Mouse (Mus musculus) cerebellum, adult 11-12 months (tissue): ENCODE data around the gene Csrnp2.
"Not testable (repeated sequence)": the region's sequence is repeated elsewhere in the genome, so short reads cannot be mapped to it uniquely, and the experiment has no call there.

Experiments used
- DNase-seq: peaks from one replicate; pipeline ENCODE4 v3.0.0; 2022

Gene Csrnp2

GRCm38 (mm10) chr15:100495102-100495501 lies at the start of gene Csrnp2:
TSS of gene Csrnp2 (minus strand) at chr15:100495488.
- DNase-seq, result peak; percentile 92

GRCm38 (mm10) chr15:100543651-100544030 lies 48.4 kb upstream of the Csrnp2 start:
- DNase-seq, result not testable (repeated sequence)

GRCm38 (mm10) chr15:100542876-100543650 lies 47.8 kb upstream of the Csrnp2 start:
- not testable (repeated sequence) for DNase-seq

GRCm38 (mm10) chr15:100541426-100541825 lies 46.1 kb upstream of the Csrnp2 start:
- DNase-seq, result no peak

GRCm38 (mm10) chr15:100541001-100541400 lies 45.7 kb upstream of the Csrnp2 start:
- DNase-seq, result not testable (repeated sequence)

- no peak for DNase-seq
Observed at GRCm38 (mm10) chr15:100539411-100539810, 44.1 kb upstream of the Csrnp2 start.

GRCm38 (mm10) chr15:100537913-100538312 lies 42.6 kb upstream of the Csrnp2 start:
- no peak for DNase-seq

- no peak for DNase-seq
Observed at GRCm38 (mm10) chr15:100527900-100528299, 32.6 kb upstream of the Csrnp2 start.

GRCm38 (mm10) chr15:100525405-100525804 lies 30.1 kb upstream of the Csrnp2 start:
- no peak for DNase-seq

GRCm38 (mm10) chr15:100520306-100520705 lies 25.0 kb upstream of the Csrnp2 start:
- DNase-seq, result no peak

- no peak for DNase-seq
Observed at GRCm38 (mm10) chr15:100515121-100515520, 19.8 kb upstream of the Csrnp2 start.

- no peak for DNase-seq
Observed at GRCm38 (mm10) chr15:100513387-100513786, 18.1 kb upstream of the Csrnp2 start.

GRCm38 (mm10) chr15:100510072-100510471 lies 14.8 kb upstream of the Csrnp2 start:
- no peak for DNase-seq

- no peak for DNase-seq
Observed at GRCm38 (mm10) chr15:100508454-100509167, 13.3 kb upstream of the Csrnp2 start.

GRCm38 (mm10) chr15:100499506-100499905 lies 4.2 kb upstream of the Csrnp2 start:
- DNase-seq, result not testable (repeated sequence)

GRCm38 (mm10) chr15:100494647-100495046 lies 641 bp downstream of the Csrnp2 start:
- no peak for DNase-seq

GRCm38 (mm10) chr15:100491966-100492365 lies 3.3 kb downstream of the Csrnp2 start:
- DNase-seq, result no peak

GRCm38 (mm10) chr15:100489263-100489662 lies 6.0 kb downstream of the Csrnp2 start:
- DNase-seq, result no peak

GRCm38 (mm10) chr15:100488297-100488696 lies 7.0 kb downstream of the Csrnp2 start:
- not testable (repeated sequence) for DNase-seq

- DNase-seq, result no peak
Observed at GRCm38 (mm10) chr15:100487050-100487449, 8.2 kb downstream of the Csrnp2 start.

- no peak for DNase-seq
Observed at GRCm38 (mm10) chr15:100486450-100486849, 8.8 kb downstream of the Csrnp2 start.

GRCm38 (mm10) chr15:100485576-100485975 lies 9.7 kb downstream of the Csrnp2 start:
- DNase-seq, result no peak

GRCm38 (mm10) chr15:100478925-100479324 lies 16.4 kb downstream of the Csrnp2 start:
- no peak for DNase-seq

GRCm38 (mm10) chr15:100478351-100478750 lies 16.9 kb downstream of the Csrnp2 start:
- DNase-seq, result no peak
